Mouse (Mus musculus) forebrain, embryonic 12.5 days (tissue): ENCODE results near the gene Uhrf1bp1l. TPM values are rescaled to one million over a fixed set of nuclear protein-coding genes. Genes with fewer than 3 reads are reported as not detected.

Experiments used
- ATAC-seq: fragments of 200-750 bp; cut with Nextera tagmentation; 2 replicates; pipeline ENCODE4 v1.8.0; 2017; ENCODE audit warnings: moderate TSS enrichment; ENCODE audit not compliant: low FRiP score
- H3K27ac ChIP-seq: fragments of 300-500 bp; sonication (generic); 2 replicates; pipeline ENCODE4 v1.5.1; 2016; ENCODE audit warnings: mild to moderate bottlenecking
- H3K27me3 ChIP-seq: fragments of 300-500 bp; sonication (generic); 2 replicates; pipeline ENCODE4 v1.6.1; 2016; ENCODE audit warnings: mild to moderate bottlenecking
- H3K36me3 ChIP-seq: fragments of 300-500 bp; sonication (generic); replicated peaks from 2 replicates; pipeline ENCODE4 v1.6.1; 2016; ENCODE audit warnings: mild to moderate bottlenecking
- H3K4me1 ChIP-seq: fragments of 300-500 bp; sonication (generic); 2 replicates; pipeline ENCODE4 v1.6.1; 2016
- H3K4me2 ChIP-seq: fragments of 300-500 bp; sonication (generic); 2 replicates; pipeline ENCODE4 v1.6.1; 2016; ENCODE audit warnings: mild to moderate bottlenecking, moderate library complexity
- H3K4me3 ChIP-seq: fragments of 300-500 bp; sonication (generic); replicated peaks from 2 replicates; pipeline ENCODE4 v1.5.1; 2016; ENCODE audit warnings: mild to moderate bottlenecking
- H3K9ac ChIP-seq: fragments of 300-500 bp; sonication (generic); 2 replicates; pipeline ENCODE4 v1.6.1; 2016; ENCODE audit warnings: mild to moderate bottlenecking
- H3K9me3 ChIP-seq: fragments of 300-500 bp; sonication (generic); 2 replicates; pipeline ENCODE4 v1.6.1; 2016
- WGBS: fragments of 180-500 bp; shearing (Covaris S2); methylation state at CpG from one replicate; pipeline ENCODE4 v1.1.7; 2016; 5-methylcytosine and 5-hydroxymethylcytosine counted together
- polyA plus RNA-seq: library from polyadenylated mRNA; unstranded; fragments of >200 nt; fragmentation: Nextera tagmentation; extraction: Ambion mirVana; gene quantifications from 2 replicates; pipeline ENCODE4 v1.2.1, GENCODE M21; 2016

The Uhrf1bp1l gene
- polyA plus RNA-seq, 1 experiment from 2014 or later = 36.9 TPM

DNA sequence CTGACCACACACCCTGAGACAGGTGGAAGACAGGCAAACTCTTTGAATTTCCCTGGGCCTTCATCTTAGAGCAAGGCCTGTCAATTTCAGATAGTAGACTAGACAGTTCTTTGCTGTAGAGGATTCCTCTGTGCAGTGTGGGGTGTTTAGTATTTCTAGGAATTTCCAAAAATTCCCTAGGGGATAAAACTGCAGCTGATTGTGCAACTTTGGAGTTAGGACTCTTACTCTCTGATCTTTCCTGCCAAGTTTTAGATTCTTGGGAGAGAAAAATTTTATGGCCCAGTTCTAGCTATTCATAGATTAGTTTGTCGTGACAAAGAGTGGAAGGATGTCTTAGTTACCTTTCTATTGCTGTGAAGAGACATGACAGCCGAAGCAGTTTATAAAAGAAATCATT is 3.8 kb downstream of the Uhrf1bp1l start:
- no peaks in the 10 kb centered on the region for H3K27me3 ChIP-seq
- ATAC-seq = no peak
- no peaks in the 10 kb centered on the region for H3K9me3 ChIP-seq
- H3K4me3 ChIP-seq = no peak overlapping the region
- H3K36me3 ChIP-seq = no peaks in the 10 kb centered on the region
- no peak overlapping the region for H3K27ac ChIP-seq
- no peak overlapping the region for H3K4me2 ChIP-seq
- peaks cover 9% of the 10 kb centered on the region for H3K4me1 ChIP-seq
- WGBS = 91% methylated on average over 2 of the region's 2 CpGs
- H3K9ac ChIP-seq = no peak overlapping the region

GRCm38 (mm10) chr10:89751069-89751468 is 6.3 kb downstream of the Uhrf1bp1l start:
- Histone ChIP-seq H3K27me3 (no peaks in the 10 kb centered on the region), H3K4me3 (no peak overlapping the region), H3K36me3 (no peaks in the 10 kb centered on the region), H3K9me3 (no peaks in the 10 kb centered on the region), H3K4me1 (peaks cover 9% of the 10 kb centered on the region), H3K27ac (no peak overlapping the region), H3K4me2 (no peak overlapping the region), H3K9ac (no peak overlapping the region)
- no peak for ATAC-seq
- WGBS = 84% methylated on average over 5 of the region's 5 CpGs

GRCm38 (mm10) chr10:89755231-89755630 is 10.4 kb downstream of the Uhrf1bp1l start:
- H3K4me2 ChIP-seq = no peak overlapping the region
- no peaks in the 10 kb centered on the region for H3K27me3 ChIP-seq
- H3K9me3 ChIP-seq = no peaks in the 10 kb centered on the region
- WGBS = 91% methylated on average over 4 of the region's 4 CpGs
- H3K4me3 ChIP-seq = no peak overlapping the region
- H3K9ac ChIP-seq = no peak overlapping the region
- H3K27ac ChIP-seq = no peak overlapping the region
- 0 out of 2 replicates have a peak, but pooled peaks cover 3% of the 10 kb centered on the region for H3K36me3 ChIP-seq
- ATAC-seq = no peak
- no peaks in the 10 kb centered on the region for H3K4me1 ChIP-seq

DNA sequence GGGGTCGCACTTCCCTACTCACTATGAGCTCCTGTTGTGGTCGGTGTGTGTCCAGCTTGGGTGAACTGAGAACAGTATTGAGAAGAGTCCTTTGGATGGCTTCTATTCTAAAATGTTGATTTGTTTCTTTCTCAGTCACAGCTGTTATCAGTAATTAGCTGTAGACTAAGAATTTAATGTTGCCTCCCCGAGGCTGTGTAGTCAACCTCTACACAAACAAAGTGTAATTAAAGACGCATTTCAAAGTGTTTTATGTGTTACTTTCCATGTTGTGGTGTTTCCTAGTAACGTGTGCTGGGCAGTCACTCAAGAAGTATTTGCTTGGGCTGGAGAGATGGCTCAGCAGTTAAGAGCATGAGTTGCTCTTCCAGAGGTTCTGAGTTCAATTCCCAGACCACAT is 16.0 kb downstream of the Uhrf1bp1l start:
- no peak for ATAC-seq
- Histone ChIP-seq H3K27ac (no peak overlapping the region), H3K27me3 (no peaks in the 10 kb centered on the region), H3K9me3 (no peaks in the 10 kb centered on the region), H3K9ac (no peak overlapping the region), H3K4me2 (no peak overlapping the region), H3K4me1 (no peaks in the 10 kb centered on the region), H3K36me3 (0 out of 2 replicates have a peak, but pooled peaks cover 3% of the 10 kb centered on the region), H3K4me3 (no peak overlapping the region)
- 82% methylated on average over 5 of the region's 5 CpGs for WGBS

DNA sequence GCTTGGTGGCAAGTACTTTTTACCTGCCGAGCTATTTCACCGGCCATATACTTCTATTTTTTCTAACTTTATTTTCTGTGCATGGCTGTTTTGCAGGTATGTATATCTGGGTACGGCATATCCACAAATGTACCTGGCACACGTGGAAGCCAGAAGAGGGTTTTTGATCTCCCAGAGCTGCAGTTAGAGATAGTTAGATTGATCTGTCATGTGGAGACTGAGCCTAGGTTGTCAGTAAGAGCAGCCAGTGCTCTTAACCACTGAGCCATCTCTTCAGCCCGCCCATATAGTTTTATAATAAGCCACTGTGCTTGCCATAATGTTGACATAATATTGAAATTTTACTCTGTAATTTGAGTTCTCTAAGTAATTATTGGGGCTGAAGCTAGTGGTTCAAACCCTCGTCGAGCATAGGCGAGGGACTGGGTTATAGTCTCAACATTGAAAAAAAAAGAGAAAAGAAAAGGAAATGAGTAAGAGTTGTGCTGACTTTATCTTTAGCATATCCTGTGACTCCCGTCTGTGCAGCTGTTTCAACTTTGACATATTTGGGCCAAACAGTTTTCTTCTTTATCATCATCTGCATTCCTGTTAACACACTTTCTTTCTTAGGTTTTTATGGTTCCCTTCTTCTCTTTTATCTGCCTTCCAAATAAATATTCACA is 19.8 kb downstream of the Uhrf1bp1l start:
- no peak for ATAC-seq
- WGBS = 81% methylated on average over 9 of the region's 9 CpGs
- H3K27me3 ChIP-seq = no peaks in the 10 kb centered on the region
- H3K4me3 ChIP-seq = no peak overlapping the region
- no peak overlapping the region for H3K4me2 ChIP-seq
- no peaks in the 10 kb centered on the region for H3K4me1 ChIP-seq
- no peak overlapping the region for H3K27ac ChIP-seq
- H3K36me3 ChIP-seq = no peaks in the 10 kb centered on the region
- no peak overlapping the region for H3K9ac ChIP-seq
- no peaks in the 10 kb centered on the region for H3K9me3 ChIP-seq

DNA sequence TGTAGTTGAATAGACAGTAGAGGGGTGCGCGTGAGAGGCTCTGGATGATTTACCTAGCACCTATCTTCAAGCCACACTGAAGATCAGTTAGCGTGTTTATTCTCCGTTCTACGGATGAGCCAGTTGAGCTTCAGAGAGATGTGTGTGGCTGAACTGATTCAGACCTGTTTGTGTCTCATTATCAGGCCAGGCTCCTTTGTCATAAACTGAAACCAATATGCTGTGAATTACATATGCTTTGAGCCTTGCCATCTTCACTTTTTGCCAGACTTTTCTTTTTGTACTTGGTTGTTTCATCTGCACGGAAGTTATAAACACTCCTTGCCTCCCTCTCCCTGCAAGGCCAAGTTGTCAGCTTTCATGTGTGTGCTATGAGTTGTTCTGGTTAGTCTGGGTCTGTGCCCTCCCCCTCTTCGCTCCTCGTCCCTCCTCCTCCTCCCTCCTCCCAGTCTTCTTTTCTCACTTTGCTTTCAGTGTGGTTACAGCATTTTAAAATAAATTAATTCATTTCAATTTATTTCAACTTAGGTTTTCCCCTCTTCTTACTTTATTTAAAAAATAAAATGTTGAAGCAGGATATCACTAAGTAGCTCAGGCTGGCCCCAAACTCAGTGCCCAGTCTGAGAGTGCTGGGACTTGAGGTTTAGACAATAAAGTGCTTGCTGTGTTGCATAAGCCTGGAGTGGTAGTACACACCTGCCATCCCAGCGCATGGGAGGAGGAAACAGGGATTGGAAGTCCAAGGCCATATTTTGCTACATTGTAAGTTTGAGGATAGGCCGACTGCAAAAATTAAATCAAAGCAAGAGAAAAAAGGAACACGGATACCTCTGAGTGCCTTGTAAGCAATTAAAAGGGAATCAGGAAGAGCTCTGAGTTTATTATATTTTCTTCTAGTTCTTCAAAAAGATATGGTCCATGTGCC is 21.3 kb downstream of the Uhrf1bp1l start:
- Histone ChIP-seq H3K27me3 (no peaks in the 10 kb centered on the region), H3K4me3 (no peak overlapping the region), H3K4me1 (no peaks in the 10 kb centered on the region), H3K9me3 (no peaks in the 10 kb centered on the region), H3K36me3 (no peaks in the 10 kb centered on the region), H3K4me2 (no peak overlapping the region), H3K27ac (no peak overlapping the region), H3K9ac (no peak overlapping the region)
- WGBS = 92% methylated on average over 11 of the region's 11 CpGs
- ATAC-seq = no peak

GRCm38 (mm10) chr10:89768352-89769020 is 23.7 kb downstream of the Uhrf1bp1l start:
- Histone ChIP-seq H3K9ac (no peak overlapping the region), H3K4me2 (no peak overlapping the region), H3K9me3 (no peaks in the 10 kb centered on the region), H3K4me3 (no peak overlapping the region), H3K36me3 (no peaks in the 10 kb centered on the region), H3K4me1 (no peaks in the 10 kb centered on the region), H3K27ac (no peak overlapping the region), H3K27me3 (no peaks in the 10 kb centered on the region)
- no peak for ATAC-seq
- WGBS = 89% methylated on average over 7 of the region's 7 CpGs

DNA sequence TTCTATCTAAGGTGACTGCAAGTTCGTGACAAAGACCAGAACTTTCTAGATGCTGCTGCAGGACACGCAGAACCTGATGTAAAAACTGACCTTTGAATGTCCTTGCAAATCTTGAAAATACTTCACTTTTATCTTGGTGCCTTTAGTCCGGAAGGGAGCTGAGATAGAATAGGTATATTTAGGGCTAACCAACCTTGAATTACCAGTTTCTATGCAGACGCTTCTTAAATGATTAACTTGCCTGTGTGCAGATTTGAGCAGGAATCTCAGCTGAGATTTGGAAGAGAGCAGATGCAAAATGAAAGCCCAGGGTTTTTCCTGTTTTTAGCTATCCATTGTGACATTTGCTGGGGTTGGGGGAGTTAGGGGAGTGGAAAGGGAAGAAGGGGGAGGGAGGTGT is 24.3 kb downstream of the Uhrf1bp1l start:
- Histone ChIP-seq H3K9me3 (no peaks in the 10 kb centered on the region), H3K36me3 (no peaks in the 10 kb centered on the region), H3K4me1 (no peaks in the 10 kb centered on the region), H3K9ac (no peak overlapping the region), H3K4me2 (no peak overlapping the region), H3K27ac (no peak overlapping the region), H3K27me3 (no peaks in the 10 kb centered on the region), H3K4me3 (no peak overlapping the region)
- WGBS = 88% methylated on average over 4 of the region's 4 CpGs
- ATAC-seq = no peak

DNA sequence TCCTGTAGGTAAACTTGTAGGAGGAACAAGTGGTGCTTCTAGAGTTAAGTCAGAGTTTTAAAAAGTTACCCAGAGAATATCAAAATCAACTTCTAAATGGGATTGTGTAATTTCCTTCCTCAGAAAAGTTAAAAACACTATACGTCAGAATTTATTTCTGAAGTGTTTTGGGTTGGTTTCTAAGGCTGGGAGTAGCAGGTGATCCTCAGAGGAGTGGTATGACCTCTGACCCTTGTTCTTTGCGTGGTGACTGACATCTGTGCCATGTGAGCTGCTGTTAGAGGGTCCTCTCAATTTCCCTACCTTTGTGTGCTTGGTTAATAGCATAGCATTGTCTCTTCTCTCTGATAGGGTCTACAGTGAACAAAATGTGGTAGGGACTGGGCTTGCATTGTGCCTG is 27.1 kb downstream of the Uhrf1bp1l start:
- no peak for ATAC-seq
- 57% methylated on average over 2 of the region's 2 CpGs for WGBS
- no peak overlapping the region for H3K9ac ChIP-seq
- H3K27ac ChIP-seq = no peak overlapping the region
- no peak overlapping the region for H3K4me3 ChIP-seq
- H3K4me1 ChIP-seq = no peaks in the 10 kb centered on the region
- H3K36me3 ChIP-seq = peaks cover 4% of the 10 kb centered on the region
- no peaks in the 10 kb centered on the region for H3K27me3 ChIP-seq
- H3K9me3 ChIP-seq = no peaks in the 10 kb centered on the region
- no peak overlapping the region for H3K4me2 ChIP-seq

DNA sequence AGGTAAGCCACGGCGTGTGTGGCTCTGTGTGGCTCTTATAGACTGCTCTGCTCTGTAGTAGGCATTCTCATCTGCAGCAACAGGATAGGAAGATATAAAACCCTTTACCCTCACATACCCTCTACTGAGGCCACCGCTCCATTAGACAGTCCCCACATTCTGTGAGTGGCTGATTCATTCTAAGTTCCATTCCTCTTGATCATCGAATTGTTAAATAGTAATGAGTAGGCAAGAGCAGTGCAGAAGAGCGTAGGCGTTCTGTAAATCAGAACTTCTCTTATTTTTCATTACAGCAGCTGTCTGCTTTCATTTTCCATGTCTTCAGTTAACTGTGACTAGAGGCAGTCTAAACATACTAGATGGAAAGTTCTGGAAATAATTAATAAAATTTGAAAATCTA is 31.2 kb downstream of the Uhrf1bp1l start:
- 95% methylated on average over 6 of the region's 6 CpGs for whole genome bisulfite sequencing
- H3K9me3 ChIP-seq = no peaks in the 10 kb centered on the region
- H3K4me3 ChIP-seq = no peak overlapping the region
- H3K27ac ChIP-seq = no peak overlapping the region
- ATAC-seq = no peak
- H3K4me1 ChIP-seq = no peaks in the 10 kb centered on the region
- H3K36me3 ChIP-seq = peaks cover 14% of the 10 kb centered on the region
- H3K27me3 ChIP-seq = no peaks in the 10 kb centered on the region
- H3K9ac ChIP-seq = no peak overlapping the region
- no peak overlapping the region for H3K4me2 ChIP-seq

- no peaks in the 10 kb centered on the region; the same call in 1 of the 2 replicates for H3K36me3 ChIP-seq
- no peak overlapping the region for H3K9ac ChIP-seq
- H3K9me3 ChIP-seq = no peaks in the 10 kb centered on the region
- no peak overlapping the region for H3K4me2 ChIP-seq
- H3K4me3 ChIP-seq = no peak overlapping the region
- no peak overlapping the region for H3K27ac ChIP-seq
- WGBS = 94% methylated on average over 4 of the region's 4 CpGs
- no peaks in the 10 kb centered on the region for H3K27me3 ChIP-seq
- no peak for ATAC-seq
- H3K4me1 ChIP-seq = no peaks in the 10 kb centered on the region
These were observed 47.1 kb downstream of the Uhrf1bp1l start for GRCm38 (mm10) chr10:89791870-89792269.

GRCm38 (mm10) chr10:89794121-89794520 is 49.3 kb downstream of the Uhrf1bp1l start:
- ATAC-seq = no peak
- Histone ChIP-seq H3K4me2 (no peak overlapping the region), H3K27me3 (no peaks in the 10 kb centered on the region), H3K27ac (no peak overlapping the region), H3K4me3 (no peak overlapping the region), H3K9ac (no peak overlapping the region), H3K4me1 (no peaks in the 10 kb centered on the region), H3K36me3 (no peaks in the 10 kb centered on the region; the same call in 1 of the 2 replicates), H3K9me3 (no peaks in the 10 kb centered on the region)
- WGBS = 95% methylated on average over 6 of the region's 6 CpGs
